Mouse (Mus musculus): ENCODE data around the gene Scap. TPM values are rescaled to one million over a fixed set of nuclear protein-coding genes. Genes with fewer than 3 reads are reported as not detected.

Gene Scap
- polyA plus RNA-seq, 1 experiment from 2014 or later, result 32.1 TPM

DNA sequence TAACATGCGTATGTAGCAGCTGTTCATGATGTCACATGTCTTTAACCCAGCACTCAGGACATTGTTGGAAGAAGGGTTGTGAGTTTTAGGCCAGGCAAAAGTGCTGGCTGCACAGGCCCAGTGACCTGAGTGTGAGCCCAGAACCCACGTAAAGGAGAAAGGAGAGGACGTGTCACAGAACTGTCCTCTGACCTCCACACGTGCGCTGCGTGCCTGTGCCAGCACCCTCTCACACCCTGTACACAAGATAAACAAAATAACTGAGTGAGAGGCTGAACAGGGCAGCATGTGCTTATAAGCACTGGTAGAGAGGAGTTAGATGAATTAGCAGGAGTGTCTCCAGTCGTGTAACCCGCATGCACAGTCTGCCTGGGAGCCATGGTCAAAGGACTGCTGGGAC, 16.6 kb upstream of the Scap start:
- H3K27me3 ChIP-seq (ENCODE audit: insufficient read depth, low read length), result no peaks in the 10 kb centered on the region
- no peak overlapping the region for H3K4me3 ChIP-seq (ENCODE audit: low read depth, low read length)
- DNase-seq (no peak), ATAC-seq (ENCODE audit: insufficient read depth) (no peak)
- peaks cover 81% of the 10 kb centered on the region for H3K36me3 ChIP-seq (ENCODE audit: insufficient read depth)
- H3K9ac ChIP-seq, result no peak overlapping the region
- H3K27ac ChIP-seq (ENCODE audit: low read depth), result no peak overlapping the region
- no peaks in the 10 kb centered on the region for H3K9me3 ChIP-seq (ENCODE audit: low read depth, low read length)
- WGBS, result 90% methylated on average over 8 of the region's 8 CpGs
- H3K4me2 ChIP-seq, result no peak overlapping the region
- TF ChIP-seq CTCF (IDR thresholded peaks at IDR 0.05; ENCODE audit: low read depth), result no peak
- no peaks in the 10 kb centered on the region for H3K4me1 ChIP-seq (ENCODE audit: insufficient read depth)

DNA sequence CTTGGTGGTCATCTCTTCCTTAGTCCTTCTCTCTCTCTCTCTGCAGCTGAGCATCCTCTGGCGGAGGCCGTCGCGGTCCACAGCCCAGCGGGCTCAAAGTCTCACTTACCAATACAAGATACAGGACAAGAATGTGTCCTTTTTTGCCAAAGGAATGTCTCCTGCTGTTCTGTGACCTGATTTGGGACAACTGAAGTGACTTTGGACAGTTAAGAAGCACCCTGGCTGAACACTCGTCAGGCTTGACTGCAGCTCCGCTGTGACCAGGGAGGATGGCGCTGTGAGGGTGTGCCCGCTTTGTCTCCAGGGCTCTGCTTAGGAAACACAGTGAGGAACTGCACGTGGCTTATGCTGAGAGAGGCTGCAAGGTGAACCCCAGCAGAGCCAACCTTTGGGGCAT, 12.3 kb upstream of the Scap start:
- DNase-seq (no peak), ATAC-seq (ENCODE audit: insufficient read depth) (no peak)
- H3K27me3 ChIP-seq (ENCODE audit: insufficient read depth, low read length), result no peaks in the 10 kb centered on the region
- H3K9ac ChIP-seq, result no peak overlapping the region
- WGBS, result 91% methylated on average over 10 of the region's 10 CpGs
- peaks cover 47% of the 10 kb centered on the region for H3K36me3 ChIP-seq (ENCODE audit: insufficient read depth)
- H3K9me3 ChIP-seq (ENCODE audit: low read depth, low read length), result no peaks in the 10 kb centered on the region
- no peak for TF ChIP-seq CTCF (IDR thresholded peaks at IDR 0.05; ENCODE audit: low read depth)
- no peak overlapping the region for H3K27ac ChIP-seq (ENCODE audit: low read depth)
- H3K4me2 ChIP-seq, result no peak overlapping the region
- no peak overlapping the region for H3K4me3 ChIP-seq (ENCODE audit: low read depth, low read length)
- no peaks in the 10 kb centered on the region for H3K4me1 ChIP-seq (ENCODE audit: insufficient read depth)

DNA sequence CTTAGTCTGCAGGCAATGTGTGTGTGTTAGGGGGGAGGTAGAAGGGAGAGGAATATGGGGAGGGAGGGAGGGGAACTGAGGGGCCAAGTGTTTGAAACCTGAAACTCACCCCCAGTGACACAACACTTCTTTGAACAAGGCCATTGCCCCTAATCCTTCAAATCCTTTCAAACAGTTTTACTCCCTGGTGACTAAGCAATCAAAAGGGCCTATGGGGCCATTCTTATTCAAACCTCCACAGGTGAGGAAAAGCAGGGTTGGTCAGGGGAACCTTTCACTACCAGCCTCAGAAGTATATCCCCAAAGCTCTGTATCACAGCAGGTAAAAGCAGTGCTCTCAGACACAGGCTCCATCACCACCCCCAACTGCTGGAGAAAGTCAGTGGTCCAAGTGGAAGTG, 10.1 kb upstream of the Scap start:
- peaks cover 32% of the 10 kb centered on the region for H3K36me3 ChIP-seq (ENCODE audit: insufficient read depth)
- H3K27ac ChIP-seq (ENCODE audit: low read depth), result no peak overlapping the region
- no peak for ATAC-seq (ENCODE audit: insufficient read depth)
- no peak overlapping the region for H3K9ac ChIP-seq
- H3K4me2 ChIP-seq, result no peak overlapping the region
- H3K4me3 ChIP-seq (ENCODE audit: low read depth, low read length), result no peak overlapping the region
- no peaks in the 10 kb centered on the region for H3K9me3 ChIP-seq (ENCODE audit: low read depth, low read length)
- DNase-seq, result no peak
- no peaks in the 10 kb centered on the region for H3K4me1 ChIP-seq (ENCODE audit: insufficient read depth)
- TF ChIP-seq CTCF (IDR thresholded peaks at IDR 0.05; ENCODE audit: low read depth), result no peak
- H3K27me3 ChIP-seq (ENCODE audit: insufficient read depth, low read length), result no peaks in the 10 kb centered on the region

- peaks cover 23% of the 10 kb centered on the region for H3K36me3 ChIP-seq (ENCODE audit: insufficient read depth)
Measured at GRCm38 (mm10) chr9:110324181-110324580, 8.9 kb upstream of the Scap start.

GRCm38 (mm10) chr9:110328178-110328577, 4.9 kb upstream of the Scap start:
- no peak for TF ChIP-seq CTCF (IDR thresholded peaks at IDR 0.05; ENCODE audit: low read depth)
- WGBS, result 77% methylated on average over 2 of the region's 2 CpGs

More at GRCm38 (mm10) chr9:110324181-110324580, 8.9 kb upstream of the Scap start:
- 84% methylated on average over 1 of the region's 1 CpGs for WGBS
- Histone ChIP-seq H3K4me1 (ENCODE audit: insufficient read depth) (no peaks in the 10 kb centered on the region), H3K27me3 (ENCODE audit: insufficient read depth, low read length) (no peaks in the 10 kb centered on the region), H3K27ac (ENCODE audit: low read depth) (no peak overlapping the region), H3K9me3 (ENCODE audit: low read depth, low read length) (no peaks in the 10 kb centered on the region), H3K4me3 (ENCODE audit: low read depth, low read length) (no peak overlapping the region), H3K9ac (no peak overlapping the region), H3K4me2 (no peak overlapping the region)
- DNase-seq (no peak), ATAC-seq (ENCODE audit: insufficient read depth) (no peak)
- TF ChIP-seq CTCF (IDR thresholded peaks at IDR 0.05; ENCODE audit: low read depth), result no peak

GRCm38 (mm10) chr9:110328946-110329630, 4.0 kb upstream of the Scap start:
- Histone ChIP-seq H3K9ac (no peak overlapping the region), H3K9me3 (ENCODE audit: low read depth, low read length) (no peaks in the 10 kb centered on the region), H3K4me2 (no peak overlapping the region), H3K4me3 (ENCODE audit: low read depth, low read length) (no peak overlapping the region), H3K27me3 (ENCODE audit: insufficient read depth, low read length) (no peaks in the 10 kb centered on the region), H3K27ac (ENCODE audit: low read depth) (no peak overlapping the region), H3K36me3 (ENCODE audit: insufficient read depth) (no peaks in the 10 kb centered on the region), H3K4me1 (ENCODE audit: insufficient read depth) (peaks cover 1% of the 10 kb centered on the region; the same call in 1 of the 2 replicates)
- TF ChIP-seq CTCF (IDR thresholded peaks at IDR 0.05; ENCODE audit: low read depth), result no peak
- no peak for ATAC-seq (ENCODE audit: insufficient read depth)
- 45% methylated on average over 5 of the region's 5 CpGs for WGBS
- DNase-seq, result no peak

More at GRCm38 (mm10) chr9:110328178-110328577, 4.9 kb upstream of the Scap start:
- H3K27ac ChIP-seq (ENCODE audit: low read depth), result no peak overlapping the region
- no peaks in the 10 kb centered on the region for H3K27me3 ChIP-seq (ENCODE audit: insufficient read depth, low read length)
- ATAC-seq (ENCODE audit: insufficient read depth) (no peak), DNase-seq (no peak)
- H3K36me3 ChIP-seq (ENCODE audit: insufficient read depth), result no peaks in the 10 kb centered on the region
- H3K9me3 ChIP-seq (ENCODE audit: low read depth, low read length), result no peaks in the 10 kb centered on the region
- no peak overlapping the region for H3K4me3 ChIP-seq (ENCODE audit: low read depth, low read length)
- H3K4me2 ChIP-seq, result no peak overlapping the region
- H3K9ac ChIP-seq, result no peak overlapping the region
- no peaks in the 10 kb centered on the region for H3K4me1 ChIP-seq (ENCODE audit: insufficient read depth)

- H3K9ac ChIP-seq, result no peak overlapping the region
- peaks cover 4% of the 10 kb centered on the region; the same call in 1 of the 2 replicates for H3K4me1 ChIP-seq (ENCODE audit: insufficient read depth)
- no peak overlapping the region for H3K27ac ChIP-seq (ENCODE audit: low read depth)
- no peak for ATAC-seq (ENCODE audit: insufficient read depth)
- H3K27me3 ChIP-seq (ENCODE audit: insufficient read depth, low read length), result no peaks in the 10 kb centered on the region
- H3K4me2 ChIP-seq, result no peak overlapping the region
- WGBS, result 70% methylated on average over 21 of the region's 21 CpGs
- H3K4me3 ChIP-seq (ENCODE audit: low read depth, low read length), result no peak overlapping the region
- DNase-seq, result no peak
- H3K36me3 ChIP-seq (ENCODE audit: insufficient read depth), result no peaks in the 10 kb centered on the region
- TF ChIP-seq CTCF (IDR thresholded peaks at IDR 0.05; ENCODE audit: low read depth), result no peak
- H3K9me3 ChIP-seq (ENCODE audit: low read depth, low read length), result no peaks in the 10 kb centered on the region
Measured at GRCm38 (mm10) chr9:110329655-110330054, 3.4 kb upstream of the Scap start.

All from lung, embryonic 14.5 days (tissue).